Mouse (Mus musculus) spleen, adult 2 months (tissue): ENCODE data around the gene Dnal1.

ENCODE experiments used
- CTCF ChIP-seq: fragments of 200-500 bp; IDR thresholded peaks from 2 replicates; pipeline ENCODE4 v1.5.1; 2011; ENCODE audit warnings: mild to moderate bottlenecking, inconsistent platforms; ENCODE audit not compliant: insufficient read depth, insufficient read length, insufficient replicate concordance; ENCODE audit errors: extremely low read depth
- POLR2A ChIP-seq: fragments of 200-500 bp; IDR thresholded peaks from 2 replicates; pipeline ENCODE4 v1.6.1; 2011; ENCODE audit warnings: low read depth, low read length, inconsistent platforms

GRCm38 (mm10) chr12:84155523-84155871, 41.3 kb downstream of the Dnal1 start:
- TF ChIP-seq POLR2A (no peak), CTCF (no peak)
